Mouse (Mus musculus) heart, postnatal 0 days (tissue): Measurements from ENCODE around the gene Zdhhc6. TPM values are rescaled to one million over a fixed set of nuclear protein-coding genes. Genes with fewer than 3 reads are reported as not detected.

Source experiments
- ATAC-seq: fragments of 200-750 bp; cut with Nextera tagmentation; 2 replicates; pipeline ENCODE4 v1.8.0; 2017; ENCODE audit warnings: low read depth, moderate number of reproducible peaks, moderate library complexity; ENCODE audit not compliant: insufficient read depth
- DNase-seq: peaks from one replicate; pipeline ENCODE4 v3.0.0-alpha.2; 2016; ENCODE audit warnings: low spot score
- H3K27ac ChIP-seq: fragments of 300-500 bp; sonication (generic); 2 replicates; pipeline ENCODE4 v1.5.1; 2014; ENCODE audit warnings: low read depth, mild to moderate bottlenecking
- H3K27me3 ChIP-seq: fragments of 300-500 bp; sonication (generic); 2 replicates; pipeline ENCODE4 v1.6.1; 2014; ENCODE audit warnings: low read length, mixed read lengths; ENCODE audit not compliant: control insufficient read depth, insufficient read depth
- H3K36me3 ChIP-seq: fragments of 300-500 bp; sonication (generic); replicated peaks from 2 replicates; pipeline ENCODE4 v1.6.1; 2014; ENCODE audit warnings: low read length, mixed read lengths; ENCODE audit not compliant: control insufficient read depth, insufficient read depth
- H3K4me1 ChIP-seq: fragments of 300-500 bp; sonication (generic); 2 replicates; pipeline ENCODE4 v1.6.1; 2014; ENCODE audit warnings: antibody characterized with exemption; ENCODE audit not compliant: control insufficient read depth, insufficient read depth
- H3K4me2 ChIP-seq: fragments of 300-500 bp; sonication (generic); 2 replicates; pipeline ENCODE4 v1.6.1; 2014; ENCODE audit warnings: low read depth, mild to moderate bottlenecking, low read length, moderate library complexity
- H3K4me3 ChIP-seq: fragments of 300-500 bp; sonication (generic); 2 replicates; pipeline ENCODE4 v1.5.1; 2014; ENCODE audit warnings: low read depth, low read length
- H3K9ac ChIP-seq: fragments of 300-500 bp; sonication (generic); replicated peaks from 2 replicates; pipeline ENCODE4 v1.6.1; 2014; ENCODE audit warnings: low read depth, low read length, mixed read lengths
- H3K9me3 ChIP-seq: fragments of 300-500 bp; sonication (generic); replicated peaks from 2 replicates; pipeline ENCODE4 v1.6.1; 2016; ENCODE audit warnings: low read length; ENCODE audit not compliant: control insufficient read depth
- CTCF ChIP-seq: IDR thresholded peaks from 2 replicates; pipeline ENCODE4 v1.5.1; 2016; ENCODE audit warnings: antibody characterized with exemption, control low read depth, low read depth
- EP300 ChIP-seq: IDR thresholded peaks from 2 replicates; pipeline ENCODE4 v1.6.1; 2016; ENCODE audit warnings: antibody characterized with exemption, low read depth
- WGBS: fragments of 180-500 bp; shearing (Covaris S2); extraction: QIAGEN DNeasy Blood & Tissue Kit; methylation state at CpG from one replicate; pipeline ENCODE4 v1.1.7; 2014; 5-methylcytosine and 5-hydroxymethylcytosine counted together
- polyA plus RNA-seq: library from polyadenylated mRNA; unstranded; fragments of >200 nt; fragmentation: Nextera tagmentation; extraction: Ambion mirVana; gene quantifications from 2 replicates; pipeline ENCODE4 v1.2.1, GENCODE M21; 2015
- total RNA-seq: library from RNA; depleted of rRNA; stranded (reverse); fragments of >200 nt; gene quantifications from 2 replicates; pipeline ENCODE4 v1.2.3, GENCODE M21; 2014; ENCODE audit warnings: low replicate concordance; rRNA removed

The Zdhhc6 gene
- total RNA-seq (31.3 and 36.9 TPM in 2 replicates), polyA plus RNA-seq (45.3 and 45.4 TPM in 2 replicates)

- Histone ChIP-seq H3K4me3 (peak within 1 kb of the TSS; percentile 75), H3K9me3 (no peaks in the 10 kb centered on the region), H3K4me1 (0 out of 2 replicates have a peak, but pooled peaks cover 4% of the 10 kb centered on the region), H3K27ac (peak within 1 kb of the TSS; percentile 87), H3K36me3 (peaks cover 26% of the 10 kb centered on the region), H3K4me2 (peak within 1 kb of the TSS; percentile 89), H3K27me3 (no peaks in the 10 kb centered on the region), H3K9ac (peak within 1 kb of the TSS; percentile 75)
- TF ChIP-seq CTCF (no peak), EP300 (no peak)
- peak; percentile 32 for DNase-seq
- WGBS: under 1% methylated on average over 60 of the region's 60 CpGs
- peak; percentile 73 for ATAC-seq
Measured at GRCm38 (mm10) chr19:55315452-55316108, at the start of gene Zdhhc6. Gene Zdhhc6, minus strand, starts transcription at chr19:55316032.

GRCm38 (mm10) chr19:55362606-55363005 lies 46.8 kb upstream of the Zdhhc6 start:
- ATAC-seq (no peak), DNase-seq (no peak)
- no peak overlapping the region for H3K9ac ChIP-seq
- no peak overlapping the region for H3K4me3 ChIP-seq
- H3K4me1 ChIP-seq: no peaks in the 10 kb centered on the region
- H3K27me3 ChIP-seq: no peaks in the 10 kb centered on the region
- H3K9me3 ChIP-seq: no peaks in the 10 kb centered on the region
- WGBS: 90% methylated on average over 9 of the region's 9 CpGs
- TF ChIP-seq EP300 (no peak), CTCF (no peak)
- H3K36me3 ChIP-seq: no peaks in the 10 kb centered on the region
- H3K27ac ChIP-seq: no peak overlapping the region
- no peak overlapping the region for H3K4me2 ChIP-seq

GRCm38 (mm10) chr19:55350673-55351378 lies 35.0 kb upstream of the Zdhhc6 start:
- ATAC-seq: no peak
- Histone ChIP-seq H3K4me2 (no peak overlapping the region), H3K27ac (no peak overlapping the region), H3K4me1 (0 out of 2 replicates have a peak, but pooled peaks cover 9% of the 10 kb centered on the region), H3K9ac (no peak overlapping the region), H3K27me3 (no peaks in the 10 kb centered on the region), H3K36me3 (no peaks in the 10 kb centered on the region), H3K4me3 (no peak overlapping the region), H3K9me3 (no peaks in the 10 kb centered on the region)
- TF ChIP-seq EP300 (no peak), CTCF (no peak)
- 47% methylated on average over 9 of the region's 9 CpGs for WGBS
- no peak for DNase-seq

- H3K9me3 ChIP-seq: no peaks in the 10 kb centered on the region
- H3K27me3 ChIP-seq: no peaks in the 10 kb centered on the region
- no peaks in the 10 kb centered on the region for H3K36me3 ChIP-seq
- DNase-seq (no peak), ATAC-seq (no peak)
- WGBS: 84% methylated on average over 3 of the region's 3 CpGs
- no peak overlapping the region for H3K9ac ChIP-seq
- no peak overlapping the region for H3K4me2 ChIP-seq
- no peak overlapping the region for H3K4me3 ChIP-seq
- H3K27ac ChIP-seq: no peak overlapping the region
- 0 out of 2 replicates have a peak, but pooled peaks cover 9% of the 10 kb centered on the region for H3K4me1 ChIP-seq
- TF ChIP-seq CTCF: no peak
- TF ChIP-seq EP300: no peak
Measured at GRCm38 (mm10) chr19:55348187-55348586, 32.4 kb upstream of the Zdhhc6 start.

GRCm38 (mm10) chr19:55343274-55343673 lies 27.4 kb upstream of the Zdhhc6 start:
- DNase-seq (no peak), ATAC-seq (no peak)
- Histone ChIP-seq H3K4me2 (no peak overlapping the region), H3K4me1 (no peaks in the 10 kb centered on the region), H3K36me3 (no peaks in the 10 kb centered on the region), H3K27ac (no peak overlapping the region), H3K4me3 (no peak overlapping the region), H3K9me3 (no peaks in the 10 kb centered on the region), H3K9ac (no peak overlapping the region), H3K27me3 (no peaks in the 10 kb centered on the region)
- WGBS: 83% methylated on average over 9 of the region's 9 CpGs
- TF ChIP-seq CTCF (no peak), EP300 (no peak)
